Mouse (Mus musculus) small intestine, adult 2 months (tissue): ENCODE results near the gene Tango2. TPM values are rescaled to one million over a fixed set of nuclear protein-coding genes. Genes with fewer than 3 reads are reported as not detected.

Experiments used
- H3K27ac ChIP-seq: fragments of 200-500 bp; 2 replicates; pipeline ENCODE4 v1.5.1; 2012; ENCODE audit warnings: low read depth, low read length, control low read depth, inconsistent platforms; ENCODE audit not compliant: insufficient read depth
- H3K27me3 ChIP-seq: fragments of 200-500 bp; 2 replicates; pipeline ENCODE4 v1.6.1; 2012; ENCODE audit warnings: mild to moderate bottlenecking, moderate library complexity, low read length, inconsistent platforms; ENCODE audit not compliant: control insufficient read depth, insufficient read depth
- H3K36me3 ChIP-seq: fragments of 200-500 bp; 2 replicates; pipeline ENCODE4 v1.6.1; 2012; ENCODE audit warnings: mild to moderate bottlenecking, low read length, control low read depth, inconsistent platforms; ENCODE audit not compliant: control insufficient read depth, insufficient read depth
- H3K4me1 ChIP-seq: fragments of 200-500 bp; 2 replicates; pipeline ENCODE4 v1.6.1; 2012; ENCODE audit warnings: low read length, inconsistent platforms, mixed read lengths; ENCODE audit not compliant: control insufficient read depth, insufficient read depth, insufficient read length
- H3K4me3 ChIP-seq: fragments of 200-500 bp; 2 replicates; pipeline ENCODE4 v1.5.1; 2012; ENCODE audit warnings: low read depth, mild to moderate bottlenecking, control low read depth, inconsistent platforms, low read length, moderate library complexity
- CTCF ChIP-seq: fragments of 200-500 bp; IDR thresholded peaks from 2 replicates; pipeline ENCODE4 v1.5.1; 2012; ENCODE audit warnings: low read depth, mild to moderate bottlenecking, control low read depth, inconsistent platforms, low read length, moderate library complexity, mixed read lengths; ENCODE audit not compliant: insufficient replicate concordance, insufficient read length; ENCODE audit errors: extremely low read depth
- POLR2A ChIP-seq: fragments of 200-500 bp; IDR thresholded peaks from 2 replicates; pipeline ENCODE4 v1.6.1; 2012; ENCODE audit warnings: low read depth, mild to moderate bottlenecking, control low read depth, inconsistent platforms, low read length, moderate library complexity
- WGBS: fragments of 180-500 bp; shearing (Covaris S2); methylation state at CpG from one replicate; pipeline ENCODE4 v1.1.7; 2018; 5-methylcytosine and 5-hydroxymethylcytosine counted together
- polyA plus RNA-seq: library from polyadenylated mRNA; depleted of rRNA; stranded (reverse); fragments of >200 nt; gene quantifications from 2 replicates; pipeline ENCODE4 v1.2.3, GENCODE M21; 2012; rRNA removed

The Tango2 gene
- polyA plus RNA-seq, 1 experiment = 78.0 TPM

- H3K4me1 ChIP-seq = no peaks in the 10 kb centered on the region
- WGBS = 90% methylated on average over 2 of the region's 2 CpGs
- no peaks in the 10 kb centered on the region for H3K27me3 ChIP-seq
- no peak within 1 kb of the TSS for H3K4me3 ChIP-seq
- peaks cover 67% of the 10 kb centered on the region for H3K36me3 ChIP-seq
- no peak within 1 kb of the TSS for H3K27ac ChIP-seq
- no peak for TF ChIP-seq CTCF
Observed at GRCm38 (mm10) chr16:18258221-18258620, 89.7 kb downstream of the Tango2 start, which contains the start of gene Gm49776. TSS of gene Gm49776 (minus strand) at chr16:18258321.

GRCm38 (mm10) chr16:18253866-18254265 is 94.0 kb downstream of the Tango2 start:
- Histone ChIP-seq H3K27ac (no peak overlapping the region), H3K4me1 (peaks cover 5% of the 10 kb centered on the region), H3K27me3 (no peaks in the 10 kb centered on the region), H3K36me3 (peaks cover 62% of the 10 kb centered on the region), H3K4me3 (no peak overlapping the region)
- 54% methylated on average over 1 of the region's 1 CpGs for WGBS
- TF ChIP-seq POLR2A (no peak), CTCF (no peak)

- H3K27ac ChIP-seq = no peak overlapping the region
- peaks cover 54% of the 10 kb centered on the region for H3K36me3 ChIP-seq
- no peaks in the 10 kb centered on the region for H3K27me3 ChIP-seq
- H3K4me3 ChIP-seq = no peak overlapping the region
- H3K4me1 ChIP-seq = peaks cover 5% of the 10 kb centered on the region
- no peak for TF ChIP-seq POLR2A
- TF ChIP-seq CTCF = no peak
- 80% methylated on average over 6 of the region's 6 CpGs for WGBS
Observed at GRCm38 (mm10) chr16:18252736-18253135, 95.2 kb downstream of the Tango2 start.

- TF ChIP-seq CTCF (no peak), POLR2A (no peak)
- Histone ChIP-seq H3K4me3 (no peak overlapping the region), H3K4me1 (peaks cover 5% of the 10 kb centered on the region), H3K36me3 (peaks cover 44% of the 10 kb centered on the region), H3K27ac (no peak overlapping the region), H3K27me3 (no peaks in the 10 kb centered on the region)
- 48% methylated on average over 10 of the region's 10 CpGs for WGBS
Observed at GRCm38 (mm10) chr16:18250828-18251790, 96.8 kb downstream of the Tango2 start.

Other genes with a start within 250 kb of the Tango2 start
- gene Rtn4r, start 220.5 kb downstream of the Tango2 start, polyA plus RNA-seq = 8.4 and 21.9 TPM in 2 replicates
- not detected in 2 replicates for gene Ccdc188, start 130.2 kb downstream of the Tango2 start, polyA plus RNA-seq
- 21.3 and 27.8 TPM in 2 replicates for gene Zdhhc8, start 113.0 kb downstream of the Tango2 start, polyA plus RNA-seq
- gene Trmt2a, start 99.4 kb downstream of the Tango2 start, polyA plus RNA-seq = 24.0 and 29.7 TPM in 2 replicates
- gene Ranbp1, start 99.4 kb downstream of the Tango2 start, polyA plus RNA-seq = 17.7 and 47.7 TPM in 2 replicates
- gene Gm49776, start 89.8 kb downstream of the Tango2 start, polyA plus RNA-seq = not detected in 2 replicates
- gene Dgcr8, start 58.9 kb downstream of the Tango2 start, polyA plus RNA-seq = 6.3 and 14.5 TPM in 2 replicates
- 10.7 and 17.1 TPM in 2 replicates for gene Arvcf, start 79 bp upstream of the Tango2 start, polyA plus RNA-seq
- gene Txnrd2, start 78.3 kb upstream of the Tango2 start, polyA plus RNA-seq = 12.5 and 19.5 TPM in 2 replicates
- 127 and 214 TPM in 2 replicates for gene Comt, start 78.7 kb upstream of the Tango2 start, polyA plus RNA-seq
- gene Gnb1l, start 150.6 kb upstream of the Tango2 start, polyA plus RNA-seq = 4.6 and 10.6 TPM in 2 replicates
- 4.9 TPM in 2 replicates for gene Rtl10, start 150.8 kb upstream of the Tango2 start, polyA plus RNA-seq
- gene Tbx1, start 242.6 kb upstream of the Tango2 start, polyA plus RNA-seq = 2.6 and 8.3 TPM in 2 replicates